In the genomic region with DNA sequence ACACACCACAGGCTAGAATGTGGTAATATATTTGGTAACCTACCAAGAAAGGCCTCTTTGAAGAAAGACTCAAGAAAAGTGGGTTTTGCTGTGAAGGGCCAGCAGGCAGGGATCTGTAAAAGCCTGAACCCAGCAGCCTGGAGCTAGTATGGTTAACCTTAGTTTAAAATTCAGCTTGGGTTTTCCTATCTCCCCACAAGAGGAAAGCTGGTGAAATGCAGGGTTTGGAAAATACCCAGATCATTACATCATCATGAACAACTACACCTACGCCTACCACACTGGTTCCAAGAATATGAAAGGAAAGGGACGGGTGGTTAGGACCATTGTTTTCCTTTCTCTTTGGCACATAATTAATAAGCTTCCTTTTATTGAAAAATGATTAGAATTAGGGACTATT, we compare ENCODE assay signal across 34 mouse cellular contexts. TPM values are rescaled to one million over a fixed set of nuclear protein-coding genes. Genes with fewer than 3 reads are reported as not detected.
DNase-seq lines count a peak whose midpoint lies in the region; ATAC-seq and TF ChIP-seq lines count a peak whose summit lies in the region.
"Had no signal": no experiment of that assay in that cellular context is flagged by ENCODE, and none has a peak within 500 bp of the region (broad histone marks: within the 10 kb centered on the region; RNA-seq: fewer than 3 reads in every experiment).

No protein-coding gene starts in this region.

- no peak for ATAC-seq in heart, embryonic 12.5 days (ENCODE audit: insufficient number of reproducible peaks, low FRiP score)
- ATAC-seq in midbrain, embryonic 11.5 days (ENCODE audit: low FRiP score): no peak
- ATAC-seq in midbrain, postnatal 0 days (ENCODE audit: low FRiP score): no peak
- ATAC-seq: forebrain, embryonic 16.5 days; intestine, postnatal 0 days; midbrain, embryonic 15.5 days had no signal

- H3K27me3 ChIP-seq in heart, embryonic 12.5 days (replicated peaks): no peaks in the 10 kb centered on the region
- H3K27me3 ChIP-seq in midbrain, embryonic 11.5 days (ENCODE audit: control insufficient read depth, insufficient read depth, low read length): no peaks in the 10 kb centered on the region
- no peaks in the 10 kb centered on the region for H3K27me3 ChIP-seq in midbrain, postnatal 0 days (ENCODE audit: insufficient read depth, low read length)
- H3K27me3 ChIP-seq: embryonic facial prominence, embryonic 13.5 days; limb, embryonic 15.5 days; midbrain, embryonic 15.5 days had no signal

- no peak overlapping the region for H3K9ac ChIP-seq in heart, embryonic 12.5 days
- no peak overlapping the region for H3K9ac ChIP-seq in midbrain, embryonic 11.5 days (ENCODE audit: low read length)
- H3K9ac ChIP-seq in midbrain, postnatal 0 days (replicated peaks; ENCODE audit: low read length, poor library complexity, severe bottlenecking): no peak overlapping the region
- H3K9ac ChIP-seq: embryonic facial prominence, embryonic 13.5 days; heart, embryonic 13.5 days; limb, embryonic 15.5 days; liver, embryonic 14.5 days; lung, embryonic 14.5 days; midbrain, embryonic 15.5 days had no signal

- 69% methylated on average over 2 of the region's 2 CpGs for WGBS in heart, embryonic 12.5 days
- WGBS in midbrain, embryonic 11.5 days: 95% methylated on average over 2 of the region's 2 CpGs
- WGBS in midbrain, postnatal 0 days: 95% methylated on average over 2 of the region's 2 CpGs

- H3K27ac ChIP-seq in heart, embryonic 12.5 days (ENCODE audit: poor library complexity, severe bottlenecking): no peak overlapping the region
- H3K27ac ChIP-seq in midbrain, embryonic 11.5 days (ENCODE audit: low read depth, low read length): no peak overlapping the region
- no peak overlapping the region for H3K27ac ChIP-seq in midbrain, postnatal 0 days (ENCODE audit: low read depth, low read length)
- H3K27ac ChIP-seq: embryonic facial prominence, embryonic 13.5 days; heart, embryonic 13.5 days; left cerebral cortex, adult 2 months; limb, embryonic 15.5 days; liver, embryonic 14.5 days; midbrain, embryonic 15.5 days had no signal

- no peak overlapping the region for H3K4me3 ChIP-seq in heart, embryonic 12.5 days
- no peak overlapping the region for H3K4me3 ChIP-seq in midbrain, embryonic 11.5 days (ENCODE audit: low read depth, low read length)
- no peak overlapping the region for H3K4me3 ChIP-seq in midbrain, postnatal 0 days (ENCODE audit: low read depth, low read length)
- H3K4me3 ChIP-seq: embryonic facial prominence, embryonic 13.5 days; heart, embryonic 13.5 days; left cerebral cortex, adult 2 months; limb, embryonic 15.5 days; midbrain, embryonic 15.5 days had no signal

- H3K9me3 ChIP-seq in heart, embryonic 12.5 days (replicated peaks): no peaks in the 10 kb centered on the region
- H3K9me3 ChIP-seq in midbrain, embryonic 11.5 days (ENCODE audit: control insufficient read depth, low read length): no peaks in the 10 kb centered on the region
- H3K9me3 ChIP-seq in midbrain, postnatal 0 days (ENCODE audit: low read length): no peaks in the 10 kb centered on the region
- H3K9me3 ChIP-seq: embryonic facial prominence, embryonic 13.5 days; heart, embryonic 13.5 days; limb, embryonic 15.5 days; midbrain, embryonic 15.5 days had no signal

- H3K4me2 ChIP-seq in heart, embryonic 12.5 days: no peak overlapping the region
- no peak overlapping the region for H3K4me2 ChIP-seq in midbrain, embryonic 11.5 days
- H3K4me2 ChIP-seq in midbrain, postnatal 0 days (ENCODE audit: low read depth, low read length, poor library complexity, severe bottlenecking): no peak overlapping the region
- H3K4me2 ChIP-seq: embryonic facial prominence, embryonic 13.5 days; heart, embryonic 13.5 days; limb, embryonic 15.5 days; lung, embryonic 14.5 days; midbrain, embryonic 15.5 days had no signal

- peaks cover 6% of the 10 kb centered on the region for H3K4me1 ChIP-seq in heart, embryonic 12.5 days (replicated peaks)
- H3K4me1 ChIP-seq in midbrain, embryonic 11.5 days (ENCODE audit: control insufficient read depth, insufficient read depth, low read length): no peaks in the 10 kb centered on the region
- no peaks in the 10 kb centered on the region for H3K4me1 ChIP-seq in midbrain, postnatal 0 days (ENCODE audit: insufficient read depth, low read length)
- H3K4me1 ChIP-seq: embryonic facial prominence, embryonic 13.5 days; limb, embryonic 15.5 days; midbrain, embryonic 15.5 days had no signal

- H3K36me3 ChIP-seq in heart, embryonic 12.5 days: peaks cover 15% of the 10 kb centered on the region
- H3K36me3 ChIP-seq in midbrain, embryonic 11.5 days (ENCODE audit: control insufficient read depth, insufficient read depth, low read length): no peaks in the 10 kb centered on the region; the same call in 1 of the 2 replicates
- H3K36me3 ChIP-seq in midbrain, postnatal 0 days (ENCODE audit: insufficient read depth, low read length): peaks cover 9% of the 10 kb centered on the region; the same call in 1 of the 2 replicates

- DNase-seq in heart, adult 11 months: peak; percentile 71
- DNase-seq in midbrain, embryonic 11.5 days (ENCODE audit: low spot score, missing footprints): peak; percentile 8
- DNase-seq in midbrain, postnatal 0 days (ENCODE audit: low spot score): no peak
- DNase-seq in layer of hippocampus, adult 9-10 months (ENCODE audit: low spot score): peak; percentile 22
- no peak for DNase-seq in kidney, adult 8-10 months
- DNase-seq in testis, postnatal 14 days (ENCODE audit: low spot score): no peak
- DNase-seq: cerebellum, adult 18-20 months; cerebellum, postnatal 25 days; embryo, embryonic 11 days; heart, postnatal 14 days; kidney, postnatal 4 days; left cerebral cortex, postnatal 4 days; lung, embryonic 14.5 days; thymus, adult 18-20 months had no signal

- TF ChIP-seq CTCF in midbrain, postnatal 0 days (IDR thresholded peaks at IDR 0.05): no peak

RNA-seq across cellular contexts. Expression of a gene that starts 28.8 kb away (rescaled TPM):
- 66.3 and 70.7 TPM in 2 replicates for polyA plus RNA-seq in heart, embryonic 12.5 days (2016; fragmentation: Nextera tagmentation; extraction: Ambion mirVana)
- polyA plus RNA-seq in midbrain, embryonic 11.5 days (2014; fragmentation: Nextera tagmentation; extraction: Ambion mirVana): 145 and 152 TPM in 2 replicates
- 83.6 and 116 TPM in 2 replicates for total RNA-seq in midbrain, postnatal 0 days (2014; rRNA removed)
- polyA plus RNA-seq in midbrain, postnatal 0 days (2015; fragmentation: Nextera tagmentation; extraction: Ambion mirVana): 231 and 234 TPM in 2 replicates

RNA-seq across cellular contexts. Expression of a gene that starts 32.4 kb away (rescaled TPM):
- not detected in 2 replicates for polyA plus RNA-seq in heart, embryonic 12.5 days (2016; fragmentation: Nextera tagmentation; extraction: Ambion mirVana)
- polyA plus RNA-seq in midbrain, embryonic 11.5 days (2014; fragmentation: Nextera tagmentation; extraction: Ambion mirVana): 0.44 and 1.1 TPM in 2 replicates
- 0.27 TPM in 1 of 2 replicates, not detected in the other for total RNA-seq in midbrain, postnatal 0 days (2014; rRNA removed)
- polyA plus RNA-seq in midbrain, postnatal 0 days (2015; fragmentation: Nextera tagmentation; extraction: Ambion mirVana): 0.31 and 0.39 TPM in 2 replicates
- total RNA-seq: adrenal gland, adult 2 months; adrenal gland, postnatal 4 days; ES-E14; gastrocnemius, adult 18-20 months; gastrocnemius, postnatal 4 days; heart, postnatal 14 days; left cerebral cortex, adult 2 months; left cerebral cortex, postnatal 4 days; megakaryocyte-erythroid progenitor cell, adult 5-6 weeks had no signal
- polyA plus RNA-seq: embryonic facial prominence, embryonic 13.5 days; forebrain, embryonic 16.5 days; heart, embryonic 13.5 days; hindbrain, embryonic 11.5 days; intestine, postnatal 0 days; kidney, embryonic 16.5 days; limb, embryonic 15.5 days; liver, embryonic 14.5 days; lung, embryonic 14.5 days; neural tube, embryonic 14.5 days; spleen, adult 2 months; stomach, embryonic 14.5 days had no signal

RNA-seq across cellular contexts. Expression of a gene that starts 41.7 kb away (rescaled TPM):
- polyA plus RNA-seq in heart, embryonic 12.5 days (2016; fragmentation: Nextera tagmentation; extraction: Ambion mirVana): 13.5 and 13.7 TPM in 2 replicates
- polyA plus RNA-seq in midbrain, embryonic 11.5 days (2014; fragmentation: Nextera tagmentation; extraction: Ambion mirVana): 19.7 and 24.8 TPM in 2 replicates
- 1.9 and 2.6 TPM in 2 replicates for total RNA-seq in midbrain, postnatal 0 days (2014; rRNA removed)
- 1.4 and 1.8 TPM in 2 replicates for polyA plus RNA-seq in midbrain, postnatal 0 days (2015; fragmentation: Nextera tagmentation; extraction: Ambion mirVana)
- total RNA-seq: gastrocnemius, adult 18-20 months had no signal

RNA-seq across cellular contexts. Expression of a gene that starts 49.6 kb away (rescaled TPM):
- 0.09 TPM in 1 of 2 replicates, not detected in the other for polyA plus RNA-seq in heart, embryonic 12.5 days (2016; fragmentation: Nextera tagmentation; extraction: Ambion mirVana)
- 2.0 and 2.4 TPM in 2 replicates for polyA plus RNA-seq in midbrain, embryonic 11.5 days (2014; fragmentation: Nextera tagmentation; extraction: Ambion mirVana)
- 1.0 and 2.5 TPM in 2 replicates for total RNA-seq in midbrain, postnatal 0 days (2014; rRNA removed)
- 0.44 and 0.58 TPM in 2 replicates for polyA plus RNA-seq in midbrain, postnatal 0 days (2015; fragmentation: Nextera tagmentation; extraction: Ambion mirVana)
- polyA plus RNA-seq: neural tube, embryonic 14.5 days; stomach, embryonic 14.5 days had no signal

Comparison
In these comparisons a context has a peak if more than half of its experiments do, and no peak if none do; other contexts are left out.
1. DNase-seq: peak in heart, adult 11 months (single experiment), midbrain, embryonic 11.5 days (single experiment) and layer of hippocampus, adult 9-10 months (single experiment); none in midbrain, postnatal 0 days (single experiment), kidney, adult 8-10 months (0 of 2) and testis, postnatal 14 days (single experiment).